Mouse (Mus musculus) urinary bladder, postnatal 4 days (tissue): ENCODE measurements at regions not wholly inside any gene's neighbourhood (a gene's known extent, or its start where the extent isn't known, plus 50 kb on each side); places are given as distances from the start of the nearest gene placed in this dataset.
"Not testable (repeated sequence)": the region's sequence is repeated elsewhere in the genome, so short reads cannot be mapped to it uniquely, and the experiment has no call there.

Source experiments
- DNase-seq, 2 experiments: peaks; one replicate each; pipeline ENCODE4 v3.0.0; 2021 to 2022; ENCODE audit warnings: low spot score in 2 of 2

- no peak for DNase-seq
Observed at GRCm38 (mm10) chr2:160507371-160507770, 138.3 kb upstream of the Top1 start.

- DNase-seq: no peak
Observed at GRCm38 (mm10) chr2:160507816-160508564, 137.7 kb upstream of the Top1 start.

- no peak for DNase-seq
Observed at GRCm38 (mm10) chr2:160510159-160510558, 135.5 kb upstream of the Top1 start.

DNA sequence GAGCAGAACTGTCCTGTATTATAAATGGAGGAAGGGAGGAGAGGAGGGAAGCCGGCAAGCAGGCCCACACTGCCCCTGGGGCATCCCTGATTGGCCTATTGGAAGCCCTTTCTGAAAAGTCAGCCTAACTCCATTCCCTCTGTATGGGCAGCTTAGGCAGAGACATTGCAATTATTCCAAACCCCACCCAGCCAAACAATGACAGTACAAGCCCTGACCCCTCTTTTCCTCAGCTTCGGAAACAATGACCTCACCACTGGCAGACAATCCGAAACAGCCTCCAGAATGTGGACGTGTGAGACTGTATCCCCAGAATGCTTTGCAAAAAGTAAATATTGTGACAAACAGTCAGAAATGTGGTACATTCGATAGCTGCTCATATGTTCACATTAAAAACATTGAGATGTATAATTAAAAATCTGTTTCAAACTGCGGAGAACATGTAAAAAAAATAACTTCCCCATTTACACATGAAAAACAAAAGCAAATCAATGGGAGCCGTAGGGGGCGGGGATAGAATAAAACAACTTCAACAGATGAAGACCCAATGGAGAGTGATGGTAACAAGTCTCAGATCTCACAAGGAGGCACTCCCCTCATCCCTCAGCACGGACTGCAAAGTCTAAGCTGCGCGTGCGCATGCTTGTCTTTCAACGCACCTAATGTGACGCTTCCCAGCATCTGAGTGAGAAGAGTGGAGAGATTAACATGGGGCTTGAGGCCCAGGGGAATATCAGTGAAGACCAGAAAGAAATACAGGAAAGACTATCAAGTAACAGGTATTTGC, 134.9 kb upstream of the Top1 start:
- no peak for DNase-seq

GRCm38 (mm10) chr2:160515621-160516020, 130.1 kb upstream of the Top1 start:
- DNase-seq: no peak

DNA sequence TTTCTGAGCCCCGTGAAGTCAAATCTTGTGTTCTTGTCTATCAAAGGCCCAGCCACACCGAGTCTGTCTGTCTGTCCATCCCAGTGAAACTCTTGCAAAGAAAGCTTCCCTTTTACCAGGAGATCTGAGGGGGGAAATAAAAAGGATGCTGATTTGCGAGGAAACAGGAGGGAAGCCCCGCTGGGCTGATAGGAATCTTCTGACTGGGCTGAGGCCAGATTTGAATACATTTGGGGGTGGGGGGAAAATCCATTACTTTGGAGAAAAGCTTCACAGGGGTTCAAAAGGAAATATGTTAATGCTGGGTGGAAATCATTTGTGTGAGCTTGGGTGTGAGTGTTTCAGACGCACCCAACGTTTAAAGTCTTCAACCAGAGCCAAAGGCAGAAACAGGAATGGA, 129.2 kb upstream of the Top1 start:
- DNase-seq: no peak

GRCm38 (mm10) chr2:160525301-160526205, 120.1 kb upstream of the Top1 start:
- DNase-seq: no peak

- DNase-seq: no peak
Observed at GRCm38 (mm10) chr2:160526377-160527125, 119.1 kb upstream of the Top1 start.

DNA sequence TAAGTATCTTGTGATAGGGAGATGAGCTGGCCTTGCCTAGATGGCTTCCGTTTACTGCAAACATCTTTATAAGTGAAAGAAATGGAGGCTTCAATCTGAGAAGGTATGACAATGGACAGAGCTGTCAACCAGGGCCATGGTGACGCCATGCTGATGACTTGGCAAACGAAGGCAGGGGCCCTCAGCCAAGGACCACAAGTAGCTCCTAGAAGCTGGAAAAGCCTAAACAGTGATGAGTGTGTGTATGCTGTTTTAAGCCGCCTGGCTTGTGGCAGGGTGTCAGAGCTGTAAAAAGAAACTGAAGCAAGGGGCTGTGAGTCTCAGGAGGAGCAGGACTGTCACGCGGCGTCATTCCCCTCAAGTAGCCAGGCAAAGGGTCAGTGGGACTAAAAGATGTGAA, 116.4 kb upstream of the Top1 start:
- no peak for DNase-seq

GRCm38 (mm10) chr2:160530377-160530776, 115.3 kb upstream of the Top1 start:
- DNase-seq: no peak

GRCm38 (mm10) chr2:160537319-160537719, 108.4 kb upstream of the Top1 start:
- no peak for DNase-seq

GRCm38 (mm10) chr2:160545527-160545926, 100.2 kb upstream of the Top1 start:
- no peak for DNase-seq

GRCm38 (mm10) chr2:160552121-160552669, 93.5 kb upstream of the Top1 start:
- DNase-seq: no peak

- no peak for DNase-seq
Observed at GRCm38 (mm10) chr2:160561711-160562110, 84.0 kb upstream of the Top1 start.

GRCm38 (mm10) chr2:160567813-160568212, 77.9 kb upstream of the Top1 start:
- peak in 1 of 2 experiments; percentile 14 for DNase-seq

DNA sequence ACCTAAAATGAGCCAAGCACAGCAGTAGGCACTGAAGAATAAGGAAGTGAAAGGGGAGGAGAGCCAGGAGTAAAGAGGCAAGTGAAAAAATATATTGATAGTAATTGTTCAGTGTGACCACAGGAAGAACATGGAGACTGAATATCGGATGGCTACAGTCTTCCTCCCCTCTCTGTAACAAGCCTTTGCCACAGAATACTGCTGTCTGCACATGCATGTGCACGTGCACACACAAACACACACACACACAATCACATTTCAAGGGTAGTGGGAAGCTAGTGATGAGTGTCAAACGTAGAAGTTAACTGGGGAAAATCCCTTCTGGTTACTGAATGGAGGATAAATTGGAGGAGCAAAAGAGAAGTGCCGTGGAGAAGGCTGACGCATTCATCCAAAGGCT, 76.2 kb upstream of the Top1 start:
- DNase-seq: no peak

DNA sequence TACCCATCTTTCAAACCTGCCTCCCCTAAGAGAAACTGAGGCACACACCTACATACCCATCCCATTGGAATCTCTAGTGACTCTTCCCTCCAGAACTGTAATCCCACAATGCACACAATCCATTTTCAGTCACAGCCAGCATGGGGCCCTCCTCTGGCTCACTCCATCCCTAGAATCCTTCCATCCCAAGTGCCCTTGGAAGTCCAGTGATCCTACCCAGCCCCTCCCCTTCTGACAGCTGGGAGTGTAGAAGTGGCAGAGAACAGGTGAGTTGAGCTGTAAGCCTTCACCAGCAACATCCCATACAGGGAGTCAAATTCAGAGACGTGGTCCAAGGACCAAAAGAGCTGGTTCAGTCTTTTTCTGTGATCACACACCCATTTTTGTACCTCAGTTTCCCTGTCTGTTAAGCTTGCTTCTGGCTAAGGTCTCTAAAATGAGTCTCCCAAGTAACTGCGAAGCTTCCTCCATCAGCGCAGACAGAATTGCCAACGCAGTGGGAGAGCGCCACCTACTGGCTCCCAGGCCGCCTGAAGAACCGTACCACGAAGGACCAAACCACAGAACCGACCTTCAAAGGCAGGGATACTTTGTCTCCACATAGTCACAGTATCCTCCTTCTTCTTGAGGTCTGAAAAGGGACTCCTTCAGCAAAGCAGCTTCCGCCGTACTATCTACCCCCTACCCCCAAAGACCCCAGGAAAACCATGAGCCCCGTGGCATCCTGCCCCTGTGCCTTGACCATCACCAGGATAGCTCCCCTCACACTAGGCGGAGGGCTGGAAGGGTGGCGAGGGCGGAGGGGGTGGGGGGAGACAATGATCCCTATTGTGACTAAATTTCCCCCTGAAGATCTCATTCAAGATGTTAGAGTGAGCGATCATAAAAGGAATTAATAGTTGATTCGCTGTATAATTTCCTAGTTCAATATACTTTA, 67.0 kb upstream of the Top1 start:
- peak; percentile 72 to 82 for DNase-seq

DNA sequence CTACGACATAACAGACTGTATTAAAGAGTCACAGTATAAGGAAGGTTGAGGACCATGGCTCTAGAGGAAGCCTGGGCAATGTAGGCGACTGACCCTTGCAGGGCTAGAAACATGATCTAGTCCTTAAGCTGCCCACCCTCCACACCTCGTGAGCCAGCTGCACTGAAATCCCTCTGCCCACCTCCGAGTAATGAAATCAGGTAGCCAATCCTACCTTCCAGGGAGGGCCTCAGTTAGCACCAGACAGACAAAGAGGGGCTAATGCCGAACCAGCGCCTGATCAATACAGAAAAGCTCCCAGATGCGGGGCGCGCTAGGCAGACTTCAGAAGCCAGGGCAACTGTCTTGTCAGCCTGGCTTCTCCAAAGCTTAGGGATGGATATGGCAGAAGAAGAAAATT, 65.4 kb upstream of the Top1 start:
- DNase-seq: no peak

- no peak for DNase-seq
Observed at GRCm38 (mm10) chr2:160581029-160581428, 64.7 kb upstream of the Top1 start.

DNA sequence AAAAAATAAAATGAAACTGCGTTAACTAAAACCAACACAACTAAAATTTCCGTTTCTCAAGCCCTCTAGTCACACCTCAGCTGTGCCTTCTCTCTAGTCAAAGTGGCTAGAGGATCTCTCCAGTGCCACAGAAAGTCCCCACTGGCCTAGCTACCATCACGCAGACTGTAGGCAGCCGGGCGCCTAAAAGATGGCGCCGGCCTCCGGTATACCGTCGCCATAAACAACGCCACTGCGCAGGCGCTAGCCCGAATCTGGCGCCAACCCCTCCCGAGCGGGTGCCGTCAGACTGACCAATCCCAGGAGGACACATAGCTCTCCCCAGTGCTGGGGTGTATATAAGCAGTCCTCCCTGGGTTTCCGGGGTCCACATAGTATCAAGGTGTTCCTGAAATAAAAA, 62.7 kb upstream of the Top1 start:
- not testable (repeated sequence) for DNase-seq
